Mouse (Mus musculus) myocyte (in vitro differentiated cells): Measurements from ENCODE around the gene Zswim5.

Experiments used
- POLR2A ChIP-seq: IDR thresholded peaks from one replicate; pipeline ENCODE4 v1.6.1; 2011; ENCODE audit warnings: low read depth, mild to moderate bottlenecking, control low read depth, moderate library complexity; ENCODE audit not compliant: insufficient read length
- TCF12 ChIP-seq: IDR thresholded peaks from one replicate; pipeline ENCODE4 v1.6.1; 2011; ENCODE audit warnings: mild to moderate bottlenecking, control low read depth; ENCODE audit not compliant: poor library complexity, insufficient read depth, severe bottlenecking

GRCm38 (mm10) chr4:117001957-117002356 lies 124.8 kb downstream of the Zswim5 start:
- TF ChIP-seq POLR2A (no peak), TCF12 (no peak)
